Mouse (Mus musculus) T-cell, adult 2 months (primary cell): ENCODE data around the gene Esrrb.
A peak's percentile ranks its signal among the peaks of the same experiment; 100 is the strongest.

Experiments
- DNase-seq: peaks from one replicate; pipeline ENCODE4 v3.0.0; 2022; ENCODE audit warnings: low spot score

The Esrrb gene

GRCm38 (mm10) chr12:86360696-86361631, at the start of gene Esrrb:
Gene Esrrb, plus strand, starts transcription at chr12:86361117.
- DNase-seq: no peak

- DNase-seq: no peak
These were observed 40.3 kb upstream of the Esrrb start for GRCm38 (mm10) chr12:86320629-86321028.

GRCm38 (mm10) chr12:86324297-86324696, 36.6 kb upstream of the Esrrb start:
- DNase-seq: no peak

- DNase-seq: no peak
These were observed 31.1 kb upstream of the Esrrb start for GRCm38 (mm10) chr12:86329813-86330212.

GRCm38 (mm10) chr12:86330684-86331083, 30.2 kb upstream of the Esrrb start:
- DNase-seq: no peak

- no peak for DNase-seq
These were observed 29.7 kb upstream of the Esrrb start for GRCm38 (mm10) chr12:86331248-86331647.

GRCm38 (mm10) chr12:86336209-86336608, 24.7 kb upstream of the Esrrb start:
- no peak for DNase-seq

GRCm38 (mm10) chr12:86336887-86337286, 24.0 kb upstream of the Esrrb start:
- DNase-seq: no peak

- DNase-seq: no peak
These were observed 11.4 kb upstream of the Esrrb start for GRCm38 (mm10) chr12:86349477-86349876.

- no peak for DNase-seq
These were observed 1.5 kb upstream of the Esrrb start for GRCm38 (mm10) chr12:86359406-86359805.

GRCm38 (mm10) chr12:86359873-86360272, 1.0 kb upstream of the Esrrb start:
- no peak for DNase-seq

- DNase-seq: no peak
These were observed 3.4 kb downstream of the Esrrb start for GRCm38 (mm10) chr12:86364285-86364684.

- DNase-seq: no peak
These were observed 3.8 kb downstream of the Esrrb start for GRCm38 (mm10) chr12:86364756-86365155.

- DNase-seq: no peak
These were observed 9.9 kb downstream of the Esrrb start for GRCm38 (mm10) chr12:86370611-86371383.

- DNase-seq: no peak
These were observed 13.4 kb downstream of the Esrrb start for GRCm38 (mm10) chr12:86374286-86374685.

GRCm38 (mm10) chr12:86379672-86380213, 18.8 kb downstream of the Esrrb start:
- DNase-seq: no peak

GRCm38 (mm10) chr12:86383803-86384202, 22.9 kb downstream of the Esrrb start:
- DNase-seq: no peak

- DNase-seq: no peak
These were observed 26.9 kb downstream of the Esrrb start for GRCm38 (mm10) chr12:86387671-86388270.

- no peak for DNase-seq
These were observed 33.9 kb downstream of the Esrrb start for GRCm38 (mm10) chr12:86394773-86395172.

GRCm38 (mm10) chr12:86395326-86395725, 34.4 kb downstream of the Esrrb start:
- DNase-seq: no peak

- DNase-seq: no peak
These were observed 37.8 kb downstream of the Esrrb start for GRCm38 (mm10) chr12:86398762-86399161.

GRCm38 (mm10) chr12:86402718-86403117, 41.8 kb downstream of the Esrrb start:
- DNase-seq: peak; percentile 41
